8 mouse cellular contexts compared by ENCODE assay signal in genomic region chr11:79398336-79398735, GRCm38 (mm10). TPM values are rescaled to one million over a fixed set of nuclear protein-coding genes. Genes with fewer than 3 reads are reported as not detected.
DNase-seq lines count a peak whose midpoint lies in the region; ATAC-seq and TF ChIP-seq lines count a peak whose summit lies in the region.
"Had no signal": no experiment of that assay in that cellular context is flagged by ENCODE, and none has a peak within 500 bp of the region (broad histone marks: within the 10 kb centered on the region; RNA-seq: fewer than 3 reads in every experiment).

No protein-coding gene starts in this region.

- no peaks in the 10 kb centered on the region for H3K36me3 ChIP-seq in ES-Bruce4 (ENCODE audit: control insufficient read depth, insufficient read depth, low read length, poor library complexity, severe bottlenecking)

- no peaks in the 10 kb centered on the region for H3K9me3 ChIP-seq in ES-Bruce4 (replicated peaks; ENCODE audit: control insufficient read depth, insufficient read depth, low read length, poor library complexity, severe bottlenecking)

- no peak for TF ChIP-seq EP300 in ES-Bruce4 (IDR thresholded peaks at IDR 0.05; ENCODE audit: insufficient read depth, low read depth, low read length)

- no peak overlapping the region for H3K4me3 ChIP-seq in ES-Bruce4 (ENCODE audit: low read depth, low read length)
- H3K4me3 ChIP-seq: myocyte had no signal

- no peak for TF ChIP-seq POLR2A in ES-Bruce4 (IDR thresholded peaks at IDR 0.05; ENCODE audit: insufficient read depth, low read length)

- peak; percentile 74 for ATAC-seq in granulocyte monocyte progenitor cell, adult 5-6 weeks (replicated peaks; ENCODE audit: poor library complexity, severe bottlenecking)

- H3K27ac ChIP-seq in ES-Bruce4 (ENCODE audit: insufficient read depth, low read length), result no peak overlapping the region

- peak; percentile 87 for TF ChIP-seq CTCF in ES-Bruce4 (IDR thresholded peaks at IDR 0.05; ENCODE audit: low read depth, low read length)

- DNase-seq in ZHBTc4 (ENCODE audit: low read depth, low spot score), result peak; percentile 84
- peak; percentile 85 to 89 for DNase-seq in cerebellum, postnatal 4 days (ENCODE audit: low spot score in 2 of 2)
- peak; percentile 70 to 88 for DNase-seq in layer of hippocampus, adult 8-10 months (ENCODE audit: low spot score in 2 of 2)
- DNase-seq in lung, postnatal 25 days (ENCODE audit: low spot score), result peak; percentile 84
- DNase-seq in spleen, adult 12 weeks (ENCODE audit: low spot score), result peak; percentile 66

- H3K4me1 ChIP-seq in ES-Bruce4 (ENCODE audit: control insufficient read depth, insufficient read depth, low read length), result no peaks in the 10 kb centered on the region

- no peaks in the 10 kb centered on the region for H3K27me3 ChIP-seq in ES-Bruce4 (ENCODE audit: control insufficient read depth, insufficient read depth, low read length, poor library complexity, severe bottlenecking)

- H3K9ac ChIP-seq in ES-Bruce4 (ENCODE audit: low read depth, poor library complexity, severe bottlenecking), result no peak overlapping the region

RNA-seq across cellular contexts. Expression of gene Nf1, which starts 58.8 kb away (rescaled TPM):
- polyA plus RNA-seq in ES-Bruce4 (2011; ENCODE audit: insufficient read depth, insufficient read length, low read depth, missing spikeins), result 36.1 and 39.6 TPM in 2 replicates
- total RNA-seq in granulocyte monocyte progenitor cell, adult 5-6 weeks (2014; fragmentation: Nextera tagmentation), result 26.7 and 28.3 TPM in 2 replicates
- 9.2 and 11.0 TPM in 2 replicates for total RNA-seq in granulocyte monocyte progenitor cell, adult 5-6 weeks (2017)
- 100 to 1,000 TPM; 102 to 124 (median 114) TPM for total RNA-seq in layer of hippocampus, adult 8-10 months (2022)
